Mouse (Mus musculus) lung, adult 2 months (tissue): Measurements from ENCODE around the gene Gfod1.

Experiments
- CTCF ChIP-seq: fragments of 200-500 bp; IDR thresholded peaks from 2 replicates; pipeline ENCODE4 v1.5.1; 2011; ENCODE audit warnings: mild to moderate bottlenecking, low read length, control low read depth; ENCODE audit not compliant: insufficient read depth
- POLR2A ChIP-seq: fragments of 200-500 bp; IDR thresholded peaks from 2 replicates; pipeline ENCODE4 v1.6.1; 2011; ENCODE audit warnings: low read depth, mild to moderate bottlenecking, control low read depth, low read length, borderline replicate concordance; ENCODE audit errors: extremely low read depth

DNA sequence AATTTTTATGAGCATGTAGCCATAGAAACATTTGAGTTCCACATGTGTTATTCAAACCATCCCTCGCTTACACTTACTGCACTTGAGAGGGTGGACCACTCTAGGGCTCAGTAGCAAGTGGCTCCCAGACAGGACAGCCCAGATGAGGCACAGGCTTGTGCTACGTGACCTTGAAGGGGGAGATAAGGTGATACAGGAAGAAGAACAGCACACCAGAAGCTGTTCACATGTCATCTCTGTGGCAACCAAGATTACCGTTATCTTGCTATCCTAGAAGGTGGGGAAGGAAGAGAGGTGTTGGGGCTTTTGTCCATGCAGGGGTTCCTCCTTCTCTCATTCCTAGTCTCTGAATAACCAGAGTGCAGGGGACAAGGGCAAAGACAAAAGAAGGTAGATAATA is 74.2 kb downstream of the Gfod1 start:
- no peak for TF ChIP-seq CTCF
- no peak for TF ChIP-seq POLR2A
